Mouse (Mus musculus) heart, embryonic 11.5 days (tissue): ENCODE results near the gene Zfp82. TPM values are rescaled to one million over a fixed set of nuclear protein-coding genes. Genes with fewer than 3 reads are reported as not detected.

Experiments
- ATAC-seq: fragments of 200-750 bp; cut with Nextera tagmentation; replicated peaks from 2 replicates; pipeline ENCODE4 v1.8.0; 2017; ENCODE audit warnings: moderate library complexity; ENCODE audit not compliant: insufficient number of reproducible peaks, low FRiP score, low TSS enrichment
- H3K27ac ChIP-seq: fragments of 300-500 bp; sonication (generic); 2 replicates; pipeline ENCODE4 v1.5.1; 2014; ENCODE audit warnings: mild to moderate bottlenecking, low read depth, low read length
- H3K27me3 ChIP-seq: fragments of 300-500 bp; sonication (generic); 2 replicates; pipeline ENCODE4 v1.6.1; 2014; ENCODE audit warnings: mild to moderate bottlenecking, low read length, mixed read lengths; ENCODE audit not compliant: control insufficient read depth, insufficient read depth
- H3K36me3 ChIP-seq: fragments of 300-500 bp; sonication (generic); 2 replicates; pipeline ENCODE4 v1.6.1; 2014; ENCODE audit warnings: mild to moderate bottlenecking, low read length, moderate library complexity, mixed read lengths; ENCODE audit not compliant: control insufficient read depth, insufficient read depth
- H3K4me1 ChIP-seq: fragments of 300-500 bp; sonication (generic); 2 replicates; pipeline ENCODE4 v1.6.1; 2014; ENCODE audit warnings: low read length; ENCODE audit not compliant: control insufficient read depth, insufficient read depth
- H3K4me2 ChIP-seq: fragments of 300-500 bp; sonication (generic); 2 replicates; pipeline ENCODE4 v1.6.1; 2014; ENCODE audit warnings: mild to moderate bottlenecking, moderate library complexity
- H3K4me3 ChIP-seq: fragments of 300-500 bp; sonication (generic); 2 replicates; pipeline ENCODE4 v1.5.1; 2014; ENCODE audit warnings: low read depth, low read length
- H3K9ac ChIP-seq: fragments of 300-500 bp; sonication (generic); 2 replicates; pipeline ENCODE4 v1.6.1; 2014; ENCODE audit warnings: mild to moderate bottlenecking, low read depth, low read length, moderate library complexity
- H3K9me3 ChIP-seq: fragments of 300-500 bp; sonication (generic); replicated peaks from 2 replicates; pipeline ENCODE4 v1.6.1; 2016; ENCODE audit warnings: low read length; ENCODE audit not compliant: control insufficient read depth
- WGBS: fragments of 180-500 bp; shearing (Covaris S2); extraction: QIAGEN DNeasy Blood & Tissue Kit; methylation state at CpG from one replicate; pipeline ENCODE4 v1.1.7; 2014; ENCODE audit not compliant: insufficient replicate concordance; 5-methylcytosine and 5-hydroxymethylcytosine counted together
- polyA plus RNA-seq: library from polyadenylated mRNA; unstranded; fragments of >200 nt; fragmentation: Nextera tagmentation; extraction: Ambion mirVana; gene quantifications from 2 replicates; pipeline ENCODE4 v1.2.1, GENCODE M21; 2014

Gene Zfp82
- polyA plus RNA-seq, 1 experiment from 2014 or later = 4.1 TPM

DNA sequence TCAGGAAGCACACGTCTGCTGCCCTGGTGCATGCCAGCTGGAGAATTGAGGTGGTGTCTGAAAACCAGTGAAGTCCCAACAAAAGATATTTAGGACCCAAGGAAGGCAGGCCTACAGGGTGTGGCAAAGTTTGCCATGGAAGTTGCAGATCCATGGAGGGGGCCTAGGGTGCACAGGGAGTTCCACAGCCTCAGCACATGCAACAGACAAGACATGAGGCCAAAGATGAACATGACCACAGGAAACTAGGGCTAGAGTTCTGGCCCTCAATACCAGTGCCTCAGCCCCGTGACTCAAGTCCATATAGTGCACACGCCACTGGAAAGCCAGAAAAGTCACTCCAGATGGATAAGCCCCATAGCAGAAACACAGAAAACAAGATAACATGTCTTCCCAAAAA, 44.1 kb downstream of the Zfp82 start:
- Histone ChIP-seq H3K4me1 (no peaks in the 10 kb centered on the region), H3K4me2 (no peak overlapping the region), H3K9me3 (no peaks in the 10 kb centered on the region), H3K27me3 (no peaks in the 10 kb centered on the region), H3K36me3 (peaks cover 13% of the 10 kb centered on the region), H3K4me3 (no peak overlapping the region), H3K9ac (no peak overlapping the region), H3K27ac (no peak overlapping the region)
- 86% methylated on average over 3 of the region's 3 CpGs for WGBS
- no peak for ATAC-seq

DNA sequence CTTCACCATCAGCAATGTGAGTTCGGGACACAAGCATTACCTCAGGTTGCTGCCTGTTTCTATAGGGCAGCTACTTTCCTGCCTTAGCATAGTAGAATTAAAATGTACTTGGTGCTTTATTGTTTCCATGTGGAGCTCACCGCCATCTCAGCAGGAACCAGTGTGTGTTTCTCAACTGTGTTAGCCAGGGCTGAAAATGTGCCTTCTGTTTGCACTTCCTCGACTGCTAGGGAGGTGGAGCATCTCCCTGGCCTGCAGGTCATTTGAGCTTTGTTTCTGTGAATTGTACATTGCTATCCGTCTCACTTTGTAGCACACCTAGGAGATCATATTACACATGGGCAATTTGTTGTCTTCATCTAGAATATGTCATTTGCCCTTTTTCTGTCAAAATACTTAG, 45.4 kb downstream of the Zfp82 start:
- no peak for ATAC-seq
- Histone ChIP-seq H3K27ac (no peak overlapping the region), H3K4me3 (no peak overlapping the region), H3K4me2 (no peak overlapping the region), H3K4me1 (no peaks in the 10 kb centered on the region), H3K9ac (no peak overlapping the region), H3K9me3 (no peaks in the 10 kb centered on the region), H3K27me3 (no peaks in the 10 kb centered on the region), H3K36me3 (peaks cover 26% of the 10 kb centered on the region)
- WGBS = 85% methylated on average over 4 of the region's 4 CpGs

DNA sequence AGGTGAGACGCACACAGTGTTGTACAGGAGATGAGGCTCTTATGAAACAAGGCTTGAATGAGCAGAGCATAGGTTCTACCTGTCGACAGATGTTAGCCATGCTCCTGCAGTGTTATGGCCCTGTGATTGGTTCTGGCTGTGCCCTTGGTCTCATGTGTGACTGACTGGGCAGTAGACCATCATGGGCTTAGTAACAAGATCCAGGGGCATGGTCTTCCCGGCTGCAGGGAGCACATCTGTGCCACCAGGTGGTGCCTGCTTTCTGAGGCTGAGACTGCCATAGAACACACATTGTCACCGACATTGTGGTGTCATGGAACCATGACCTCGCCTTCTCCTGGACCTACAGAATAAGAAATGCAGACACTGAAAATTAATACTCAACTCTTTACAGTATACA, 47.3 kb downstream of the Zfp82 start:
- H3K27me3 ChIP-seq = no peaks in the 10 kb centered on the region
- H3K4me2 ChIP-seq = no peak overlapping the region
- no peak overlapping the region for H3K4me3 ChIP-seq
- no peaks in the 10 kb centered on the region for H3K9me3 ChIP-seq
- WGBS = 84% methylated on average over 5 of the region's 5 CpGs
- ATAC-seq = no peak
- peaks cover 36% of the 10 kb centered on the region for H3K36me3 ChIP-seq
- H3K27ac ChIP-seq = no peak overlapping the region
- H3K9ac ChIP-seq = no peak overlapping the region
- no peaks in the 10 kb centered on the region for H3K4me1 ChIP-seq

DNA sequence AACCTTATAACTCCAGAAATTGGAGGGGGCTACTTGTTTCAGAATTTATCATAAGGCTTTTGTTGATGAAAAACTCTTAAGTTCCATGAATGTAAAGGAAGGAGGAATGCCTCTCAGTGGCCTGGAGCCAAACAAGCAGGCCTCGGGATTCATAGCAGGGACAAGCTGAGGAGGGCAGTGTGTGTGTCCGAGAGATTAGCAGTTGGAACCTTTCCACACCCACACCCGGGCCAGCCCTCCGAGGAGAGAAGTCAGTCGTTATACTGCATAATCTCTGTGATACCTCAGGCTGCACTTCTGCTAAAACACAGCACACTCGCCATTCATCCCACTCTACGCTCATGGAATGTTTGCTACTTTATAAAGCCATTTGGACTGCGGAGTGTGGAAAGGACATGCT, 48.9 kb downstream of the Zfp82 start:
- WGBS = 71% methylated on average over 8 of the region's 8 CpGs
- no peak for ATAC-seq

GRCm38 (mm10) chr7:30023324-30023723, 49.4 kb downstream of the Zfp82 start:
- H3K4me3 ChIP-seq = no peak overlapping the region
- no peaks in the 10 kb centered on the region for H3K27me3 ChIP-seq
- ATAC-seq = no peak
- H3K9ac ChIP-seq = no peak overlapping the region
- no peak overlapping the region for H3K27ac ChIP-seq
- H3K4me1 ChIP-seq = no peaks in the 10 kb centered on the region
- H3K4me2 ChIP-seq = no peak overlapping the region
- H3K9me3 ChIP-seq = no peaks in the 10 kb centered on the region
- WGBS = 94% methylated on average over 9 of the region's 9 CpGs
- peaks cover 42% of the 10 kb centered on the region for H3K36me3 ChIP-seq

More for the DNA sequence above, 48.9 kb downstream of the Zfp82 start:
- Histone ChIP-seq H3K27me3 (no peaks in the 10 kb centered on the region), H3K4me3 (no peak overlapping the region), H3K4me1 (no peaks in the 10 kb centered on the region), H3K9me3 (no peaks in the 10 kb centered on the region), H3K27ac (no peak overlapping the region), H3K4me2 (no peak overlapping the region), H3K36me3 (peaks cover 37% of the 10 kb centered on the region), H3K9ac (no peak overlapping the region)

GRCm38 (mm10) chr7:30019543-30019942, 53.2 kb downstream of the Zfp82 start:
- Histone ChIP-seq H3K27me3 (no peaks in the 10 kb centered on the region), H3K36me3 (peaks cover 62% of the 10 kb centered on the region), H3K4me2 (no peak overlapping the region), H3K4me3 (no peak overlapping the region), H3K9me3 (no peaks in the 10 kb centered on the region), H3K4me1 (no peaks in the 10 kb centered on the region), H3K9ac (no peak overlapping the region), H3K27ac (no peak overlapping the region)
- WGBS = 86% methylated on average over 2 of the region's 2 CpGs
- ATAC-seq = no peak

- Histone ChIP-seq H3K36me3 (peaks cover 50% of the 10 kb centered on the region), H3K27me3 (no peaks in the 10 kb centered on the region), H3K9ac (no peak overlapping the region), H3K4me1 (no peaks in the 10 kb centered on the region), H3K27ac (no peak overlapping the region), H3K9me3 (no peaks in the 10 kb centered on the region), H3K4me2 (no peak overlapping the region), H3K4me3 (no peak overlapping the region)
- 95% methylated on average over 6 of the region's 6 CpGs for WGBS
- no peak for ATAC-seq
Observed at GRCm38 (mm10) chr7:30017226-30017625, 55.5 kb downstream of the Zfp82 start.

- Histone ChIP-seq H3K4me2 (no peak overlapping the region), H3K36me3 (peaks cover 44% of the 10 kb centered on the region), H3K9me3 (no peaks in the 10 kb centered on the region), H3K4me3 (no peak overlapping the region), H3K27ac (no peak overlapping the region), H3K4me1 (no peaks in the 10 kb centered on the region), H3K27me3 (no peaks in the 10 kb centered on the region), H3K9ac (no peak overlapping the region)
- ATAC-seq = no peak
- 89% methylated on average over 4 of the region's 4 CpGs for WGBS
Observed at GRCm38 (mm10) chr7:30012956-30013363, 59.7 kb downstream of the Zfp82 start.

DNA sequence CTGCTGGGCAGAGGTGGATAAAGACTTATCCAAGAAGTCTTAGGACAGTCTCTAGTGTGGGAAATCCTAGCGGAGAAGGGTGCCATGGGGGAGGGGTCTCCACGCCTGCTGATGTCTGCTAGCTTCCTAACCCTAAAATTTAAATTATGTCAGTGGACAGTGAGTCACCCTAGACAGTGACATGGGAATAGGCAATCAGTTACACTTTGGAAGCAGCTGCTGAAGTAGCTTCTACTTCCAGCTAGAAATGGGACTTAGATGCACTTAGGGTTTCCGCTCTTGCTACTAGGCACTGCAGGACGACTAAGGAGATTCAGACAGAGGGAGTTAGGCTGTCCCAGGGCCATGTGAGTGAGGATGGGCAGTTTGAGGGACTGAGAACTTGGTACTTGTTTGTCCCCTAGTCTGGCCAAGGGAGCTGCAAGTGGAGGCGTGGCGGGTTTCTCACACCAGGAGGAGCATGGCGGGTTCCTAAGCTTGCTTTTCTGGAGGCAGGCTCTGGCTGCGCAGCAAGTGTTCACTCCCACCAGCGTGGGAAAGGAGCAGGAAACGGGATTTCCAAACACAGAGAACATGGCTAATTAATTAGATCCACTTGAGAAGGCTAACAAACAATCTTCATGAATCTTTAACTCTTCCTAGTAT, 62.0 kb downstream of the Zfp82 start:
- no peak overlapping the region for H3K4me3 ChIP-seq
- no peak overlapping the region for H3K4me2 ChIP-seq
- H3K9me3 ChIP-seq = no peaks in the 10 kb centered on the region
- ATAC-seq = no peak
- peaks cover 30% of the 10 kb centered on the region for H3K36me3 ChIP-seq
- WGBS = 86% methylated on average over 10 of the region's 10 CpGs
- H3K9ac ChIP-seq = no peak overlapping the region
- no peak overlapping the region for H3K27ac ChIP-seq
- no peaks in the 10 kb centered on the region for H3K4me1 ChIP-seq
- H3K27me3 ChIP-seq = no peaks in the 10 kb centered on the region
